Mouse (Mus musculus) left cerebral cortex, postnatal 36 days (tissue): Measurements from ENCODE around the gene Mpped1. TPM values are rescaled to one million over a fixed set of nuclear protein-coding genes. Genes with fewer than 3 reads are reported as not detected.

Experiments used
- DNase-seq, 2 experiments: peaks; one replicate each; pipeline ENCODE4 v3.0.0; 2021 to 2022; ENCODE audit warnings: low spot score in 2 of 2, mixed read lengths in 1 of 2
- intact Hi-C: fragments of 180-260 bp; cut with DNase I; formaldehyde crosslinking; loops from one replicate; pipeline ENCODE4 v1.15.1; 2025
- total RNA-seq, 2 experiments: library from RNA; stranded (reverse); gene quantifications; 2 replicates each; pipeline ENCODE4 v1.2.3; 2021

The Mpped1 gene
- total RNA-seq, 2 experiments from 2014 or later = 194 to 214 TPM

GRCm38 (mm10) chr15:83781304-83781703 lies 2.0 kb downstream of the Mpped1 start:
- no peak for DNase-seq
- intact Hi-C loops = loop anchor here (5.0 kb wide), 1 partner anchor 61 kb away; no protein-coding TSS in a partner anchor

- intact Hi-C loops = loop anchor here (5.0 kb wide), 1 partner anchor 60 kb away; no protein-coding TSS in a partner anchor
- no peak for DNase-seq
Observed at GRCm38 (mm10) chr15:83782284-83782683, 3.0 kb downstream of the Mpped1 start.

GRCm38 (mm10) chr15:83784772-83785171 lies 5.5 kb downstream of the Mpped1 start:
- peak; percentile 67 to 69 for DNase-seq

GRCm38 (mm10) chr15:83789046-83789445 lies 9.8 kb downstream of the Mpped1 start:
- no peak for DNase-seq
- intact Hi-C loops = loop anchor here (2.0 kb wide), 1 partner anchor 64 kb away; no protein-coding TSS in a partner anchor

More at GRCm38 (mm10) chr15:83784772-83785171, 5.5 kb downstream of the Mpped1 start:
- intact Hi-C loops = loop anchor here (5.0 kb wide), 1 partner anchor 58 kb away; no protein-coding TSS in a partner anchor

GRCm38 (mm10) chr15:83796924-83797323 lies 17.7 kb downstream of the Mpped1 start:
- intact Hi-C loops = no loop called here
- no peak for DNase-seq

- no peak for DNase-seq
- intact Hi-C loops = no loop called here
Observed at GRCm38 (mm10) chr15:83798964-83799363, 19.7 kb downstream of the Mpped1 start.

GRCm38 (mm10) chr15:83801011-83801410 lies 21.7 kb downstream of the Mpped1 start:
- intact Hi-C loops = no loop called here
- DNase-seq = no peak

- intact Hi-C loops = no loop called here
- DNase-seq = no peak
Observed at GRCm38 (mm10) chr15:83814106-83814505, 34.8 kb downstream of the Mpped1 start.

- intact Hi-C loops = no loop called here
- peak in 1 of 2 experiments; percentile 7 for DNase-seq
Observed at GRCm38 (mm10) chr15:83828011-83828410, 48.7 kb downstream of the Mpped1 start.

- DNase-seq = peak in 1 of 2 experiments; percentile 30
- intact Hi-C loops = no loop called here
Observed at GRCm38 (mm10) chr15:83829226-83829625, 50.0 kb downstream of the Mpped1 start.

- peak in 1 of 2 experiments; percentile 7 for DNase-seq
- intact Hi-C loops = no loop called here
Observed at GRCm38 (mm10) chr15:83832265-83832664, 53.0 kb downstream of the Mpped1 start.

GRCm38 (mm10) chr15:83840950-83841719 lies 61.9 kb downstream of the Mpped1 start:
- intact Hi-C loops = loop anchor here (5.0 kb wide), 1 partner anchor 59 kb away; no protein-coding TSS in a partner anchor
- DNase-seq = peak in 1 of 2 experiments; percentile 77

GRCm38 (mm10) chr15:83842419-83842818 lies 63.2 kb downstream of the Mpped1 start:
- intact Hi-C loops = loop anchor here (5.0 kb wide), 1 partner anchor 60 kb away; no protein-coding TSS in a partner anchor
- peak in 1 of 2 experiments; percentile 47 for DNase-seq

- DNase-seq = peak in 1 of 2 experiments; percentile 39
- intact Hi-C loops = loop anchor here (5.0 kb wide), 1 partner anchor 61 kb away; no protein-coding TSS in a partner anchor
Observed at GRCm38 (mm10) chr15:83842915-83843789, 63.9 kb downstream of the Mpped1 start.

- DNase-seq = no peak
- intact Hi-C loops = no loop called here
Observed at GRCm38 (mm10) chr15:83845734-83846133, 66.5 kb downstream of the Mpped1 start.

GRCm38 (mm10) chr15:83846592-83846991 lies 67.3 kb downstream of the Mpped1 start:
- no peak for DNase-seq
- intact Hi-C loops = no loop called here

GRCm38 (mm10) chr15:83847512-83847911 lies 68.2 kb downstream of the Mpped1 start:
- peak in 1 of 2 experiments; percentile 51 for DNase-seq
- intact Hi-C loops = no loop called here

GRCm38 (mm10) chr15:83848193-83848592 lies 68.9 kb downstream of the Mpped1 start:
- intact Hi-C loops = no loop called here
- DNase-seq = no peak

GRCm38 (mm10) chr15:83853400-83853811 lies 74.1 kb downstream of the Mpped1 start:
- DNase-seq = peak; percentile 66 to 69
- intact Hi-C loops = loop anchor here (2.0 kb wide), 1 partner anchor 65 kb away; no protein-coding TSS in a partner anchor

GRCm38 (mm10) chr15:83857129-83857528 lies 77.9 kb downstream of the Mpped1 start:
- intact Hi-C loops = loop anchor here (1.0 to 2.0 kb wide), 2 partner anchors 56 to 198 kb away; no protein-coding TSS in a partner anchor
- DNase-seq = peak; percentile 73
